Mouse (Mus musculus) Patski (cell line): ENCODE data around the gene Tmem80. TPM values are rescaled to one million over a fixed set of nuclear protein-coding genes. Genes with fewer than 3 reads are reported as not detected.
A peak's percentile ranks its signal among the peaks of the same experiment; 100 is the strongest.

Experiments
- ATAC-seq: fragments of 100-300 bp; one replicate; pipeline ENCODE4 v1.8.0; 2021
- CTCF ChIA-PET: fragments of 350-600 bp; sonication (Branson Sonifier 250); formaldehyde crosslinking; loops from one replicate; lab custom pipeline; 2022; ENCODE audit warnings: inconsistent platforms; lab: Charles Lee
- POLR2A ChIA-PET: fragments of 350-600 bp; sonication (Branson Sonifier 250); formaldehyde crosslinking; loops from one replicate; lab custom pipeline; 2022; ENCODE audit warnings: antibody characterized with exemption, inconsistent platforms; lab: Charles Lee
- DNase-seq: peaks from one replicate; pipeline ENCODE4 v3.0.0-alpha.2; 2011; ENCODE audit warnings: low read depth, low spot score
- H3K27me3 ChIP-seq: fragments of 371-371 bp; one replicate; pipeline ENCODE4 v1.5.1; 2021
- CTCF ChIP-seq: fragments of 100-300 bp; IDR thresholded peaks from one replicate; pipeline ENCODE4 v1.5.1; 2021
- in situ Hi-C: fragments of 300-500 bp; cut with MboI; formaldehyde crosslinking; loops from 3 replicates; pipeline ENCODE4 v1.11.1; 2018; ENCODE audit warnings: low pct_unique_long_range_greater_than_20kb, mixed read lengths
- polyA plus RNA-seq: library from polyadenylated mRNA; unstranded; gene quantifications from one replicate; pipeline ENCODE4 v1.2.3, GENCODE M21; 2021

Gene Tmem80
- 34.0 TPM for polyA plus RNA-seq

DNA sequence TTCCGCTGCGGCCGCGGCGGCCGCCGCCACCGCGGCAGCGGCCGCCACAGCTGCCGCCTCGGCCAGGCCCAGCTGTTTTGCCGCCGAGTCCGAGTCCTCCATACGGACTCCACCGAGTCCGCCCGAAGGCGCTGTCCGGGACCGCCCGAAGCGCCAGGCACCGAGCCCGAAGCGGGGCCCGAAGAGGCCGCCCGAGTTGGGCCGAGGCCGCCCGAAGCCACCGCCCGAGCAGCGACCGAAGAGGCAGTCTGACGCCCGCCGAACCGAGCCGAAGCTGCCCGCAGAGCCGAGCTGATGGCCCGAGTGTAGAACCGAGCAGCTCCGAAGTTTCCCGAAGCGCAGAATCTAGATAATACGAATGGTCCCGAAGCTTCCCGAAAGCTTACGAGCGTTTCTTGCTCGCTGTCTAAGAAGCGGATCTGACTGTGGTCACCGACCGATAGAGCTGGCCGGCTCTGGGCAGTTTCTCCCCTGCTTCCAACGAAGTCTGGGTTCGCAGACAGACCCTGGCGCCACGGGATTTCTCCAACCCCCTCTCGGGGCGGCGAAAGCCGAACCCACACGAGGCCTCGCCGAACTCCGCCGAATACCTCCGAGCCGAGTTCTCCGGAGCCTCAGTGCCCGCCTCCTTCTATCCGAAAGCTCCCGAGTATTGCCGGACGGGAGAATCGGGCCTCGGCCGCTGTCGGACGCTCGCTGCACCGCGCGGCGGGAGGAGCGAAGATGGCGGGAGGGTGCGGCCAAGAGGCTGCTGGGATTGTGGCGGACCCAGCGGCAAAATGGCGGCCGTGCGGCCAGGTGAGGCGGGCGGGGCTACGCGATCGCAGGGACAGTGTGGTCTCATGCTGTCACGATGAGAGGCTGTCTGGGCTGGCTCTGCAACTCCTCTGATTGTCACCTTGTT lies at the start of gene Tmem80, which contains the start of gene Deaf1:
TSS of gene Tmem80 (plus strand) at position 271 of the 904 bp plus-strand sequence.
TSS of gene Deaf1 (minus strand) at position 222 of the 904 bp plus-strand sequence.
- no peak for TF ChIP-seq CTCF
- DNase-seq (peak; percentile 89), ATAC-seq (peak; percentile 89)
- H3K27me3 ChIP-seq: no peaks in the 10 kb centered on the region
- CTCF ChIA-PET: interaction anchor here (1.0 to 4.2 kb wide), 3 partner anchors 36 to 67 kb away, joined by 3 to 19 read pairs (median 3); no protein-coding TSS in a partner anchor
- in situ Hi-C loops: no loop called here
- POLR2A ChIA-PET: interaction anchor here (1.1 to 1.2 kb wide), 4 partner anchors 12 to 376 kb away, joined by 3 to 6 read pairs (median 4); partner anchors contain the start of gene Eps8l2

DNA sequence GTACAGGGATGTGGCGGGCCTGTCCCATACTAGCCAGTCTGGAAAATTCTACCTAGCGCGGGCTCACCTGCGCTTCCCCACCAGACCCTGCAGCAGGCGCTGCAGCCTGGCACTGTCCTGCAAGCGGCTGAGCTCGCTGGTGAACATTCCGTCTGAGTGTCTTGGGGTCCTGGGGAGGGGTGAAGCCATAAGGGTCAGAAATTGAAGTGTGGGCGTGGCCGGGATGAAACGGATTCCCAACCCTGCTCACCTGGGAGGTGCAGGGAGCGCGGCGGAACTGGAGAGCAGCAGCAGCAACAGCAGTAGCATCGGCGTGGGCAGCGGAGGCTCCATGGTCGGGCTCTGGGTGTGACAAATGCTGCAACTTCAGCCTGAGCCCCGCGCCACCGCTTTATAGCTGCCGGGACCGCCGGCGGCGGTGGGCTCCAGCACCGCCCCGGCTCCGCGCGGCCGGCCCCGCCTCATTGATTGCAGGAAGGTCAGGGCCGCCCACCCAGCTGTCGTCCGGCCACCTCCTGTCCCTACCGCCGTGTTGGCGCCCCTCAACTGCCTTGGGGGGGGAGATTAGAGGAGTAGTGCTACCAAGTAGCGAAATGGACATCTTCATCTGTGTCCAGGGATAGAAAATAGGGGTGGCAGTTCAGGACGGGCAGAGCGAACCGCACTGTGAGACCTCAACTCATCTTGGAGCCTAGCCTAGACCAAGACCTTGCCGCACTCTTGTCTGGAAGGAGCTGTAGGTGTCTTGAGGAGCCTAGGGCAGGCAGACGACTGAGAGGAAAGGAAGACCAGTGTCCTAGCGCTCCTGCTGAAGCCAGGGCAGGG lies 48.6 kb upstream of the Tmem80 start, which contains the start of gene Sct:
TSS of gene Sct (minus strand) at position 368 of the 825 bp plus-strand sequence.
- DNase-seq (no peak), ATAC-seq (no peak)
- POLR2A ChIA-PET: no interaction called here
- CTCF ChIA-PET: interaction anchor here (1.0 to 1.7 kb wide), 3 partner anchors 12 to 23 kb away, joined by 3 to 4 read pairs (median 4); no protein-coding TSS in a partner anchor
- no peak for TF ChIP-seq CTCF
- in situ Hi-C loops: no loop called here
- H3K27me3 ChIP-seq: no peaks in the 10 kb centered on the region

DNA sequence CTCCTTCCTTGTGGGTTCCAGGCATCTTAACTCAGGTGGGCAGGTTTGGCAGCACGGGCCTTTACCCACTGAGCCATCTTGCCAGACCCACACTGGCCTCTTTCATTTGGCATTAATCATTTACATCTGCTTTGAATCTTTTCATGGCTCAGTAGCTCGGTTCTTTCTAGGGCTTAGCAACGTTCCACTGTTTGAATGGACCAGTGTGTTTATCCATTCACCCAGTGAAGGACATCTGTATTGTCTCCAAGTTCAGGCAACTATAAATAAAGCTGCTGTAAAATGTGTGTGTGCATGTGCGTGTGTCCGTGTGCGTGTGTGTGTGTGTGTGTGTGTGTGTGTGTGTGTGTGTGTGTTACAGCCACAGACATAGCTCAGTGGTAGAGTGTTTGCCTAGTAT lies 46.1 kb upstream of the Tmem80 start:
- TF ChIP-seq CTCF: no peak

DNA sequence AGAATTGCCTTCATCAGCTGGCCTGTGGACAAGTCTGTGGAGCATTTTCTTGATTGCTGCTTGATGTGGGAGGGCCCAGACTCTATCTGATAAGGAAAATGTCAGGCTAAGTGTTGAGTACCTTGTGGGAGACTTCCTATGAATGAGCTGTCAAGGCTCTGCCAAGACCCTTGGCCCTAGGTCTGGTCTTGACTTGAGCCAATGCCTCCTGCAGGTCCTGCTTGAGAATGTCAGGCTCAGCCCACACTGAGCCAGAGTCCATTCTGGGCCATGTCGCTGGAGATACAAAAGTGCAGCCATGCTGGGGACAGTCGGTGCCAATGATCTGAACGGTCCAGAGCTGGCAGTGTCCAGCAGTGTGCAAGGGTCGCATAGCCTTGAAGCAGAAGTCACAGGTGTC lies 44.8 kb upstream of the Tmem80 start:
- no peak for ATAC-seq
- ChIA-PET CTCF (no interaction called here), POLR2A (no interaction called here)
- no peak for DNase-seq
- in situ Hi-C loops: no loop called here
- TF ChIP-seq CTCF: no peak
- no peaks in the 10 kb centered on the region for H3K27me3 ChIP-seq

More for the DNA sequence above, 46.1 kb upstream of the Tmem80 start:
- POLR2A ChIA-PET: interaction anchor here (0.7 kb wide), 1 partner anchor 58 kb away, joined by 9 read pairs; no protein-coding TSS in a partner anchor
- in situ Hi-C loops: no loop called here
- ATAC-seq (peak; percentile 68), DNase-seq (peak; percentile 77)
- no peaks in the 10 kb centered on the region for H3K27me3 ChIP-seq
- CTCF ChIA-PET: no interaction called here

DNA sequence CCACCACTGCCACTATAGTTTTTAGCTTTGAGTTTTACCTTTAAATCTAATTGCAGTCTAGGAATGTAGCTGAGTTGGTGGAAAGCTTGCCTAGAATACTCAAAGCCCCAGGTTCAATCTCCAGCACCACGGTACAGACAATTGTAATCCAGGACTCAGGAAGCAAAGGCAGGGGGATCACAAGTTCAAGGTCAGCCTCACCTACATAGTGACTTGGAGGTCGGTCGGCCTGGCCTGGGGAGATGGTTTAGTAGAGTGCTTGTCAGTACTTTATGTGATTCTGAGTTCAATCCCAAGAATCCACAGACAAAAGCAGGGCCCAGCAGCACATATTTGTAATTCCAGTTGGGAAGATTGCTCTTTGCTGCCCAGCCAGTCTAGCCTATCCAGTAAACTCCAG lies 39.5 kb upstream of the Tmem80 start:
- CTCF ChIA-PET: no interaction called here
- DNase-seq (no peak), ATAC-seq (no peak)
- POLR2A ChIA-PET: no interaction called here
- in situ Hi-C loops: no loop called here
- no peaks in the 10 kb centered on the region for H3K27me3 ChIP-seq
- no peak for TF ChIP-seq CTCF

DNA sequence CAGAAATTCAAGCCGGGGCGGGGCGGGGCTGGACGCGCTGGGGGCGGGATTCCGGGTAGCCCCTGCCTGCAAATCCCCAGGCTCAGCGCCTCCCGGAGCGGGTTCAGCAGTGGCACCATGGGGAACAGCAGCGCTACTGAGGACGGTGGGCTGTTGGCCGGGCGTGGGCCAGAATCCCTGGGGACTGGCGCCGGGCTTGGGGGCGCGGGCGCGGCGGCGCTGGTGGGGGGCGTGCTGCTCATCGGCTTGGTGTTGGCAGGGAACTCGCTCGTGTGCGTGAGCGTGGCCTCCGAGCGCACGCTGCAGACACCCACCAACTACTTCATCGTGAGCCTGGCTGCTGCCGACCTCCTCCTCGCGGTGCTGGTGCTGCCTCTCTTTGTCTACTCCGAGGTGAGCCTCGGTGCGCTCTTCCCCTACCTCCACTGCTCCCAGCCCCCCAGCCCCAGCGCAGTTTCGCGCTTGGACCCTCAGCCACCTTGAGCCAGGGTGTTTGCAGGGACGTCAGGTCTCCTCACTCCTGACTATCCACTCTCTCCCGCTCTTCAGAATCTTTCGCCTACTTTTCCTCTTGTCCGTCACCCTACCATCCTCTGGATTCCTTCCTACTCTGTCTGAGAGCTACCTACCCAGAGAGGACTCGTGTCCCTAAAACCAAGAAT lies 35.5 kb upstream of the Tmem80 start, which contains the start of gene Drd4:
TSS of gene Drd4 (plus strand) at position 86 of the 662 bp plus-strand sequence.
- in situ Hi-C loops: no loop called here
- no peak for TF ChIP-seq CTCF
- H3K27me3 ChIP-seq: no peaks in the 10 kb centered on the region
- DNase-seq: no peak
- ChIA-PET POLR2A (interaction anchor here (0.5 kb wide), 1 partner anchor 1008 kb away, joined by 6 read pairs; no protein-coding TSS in a partner anchor), CTCF (no interaction called here)
- no peak for ATAC-seq

DNA sequence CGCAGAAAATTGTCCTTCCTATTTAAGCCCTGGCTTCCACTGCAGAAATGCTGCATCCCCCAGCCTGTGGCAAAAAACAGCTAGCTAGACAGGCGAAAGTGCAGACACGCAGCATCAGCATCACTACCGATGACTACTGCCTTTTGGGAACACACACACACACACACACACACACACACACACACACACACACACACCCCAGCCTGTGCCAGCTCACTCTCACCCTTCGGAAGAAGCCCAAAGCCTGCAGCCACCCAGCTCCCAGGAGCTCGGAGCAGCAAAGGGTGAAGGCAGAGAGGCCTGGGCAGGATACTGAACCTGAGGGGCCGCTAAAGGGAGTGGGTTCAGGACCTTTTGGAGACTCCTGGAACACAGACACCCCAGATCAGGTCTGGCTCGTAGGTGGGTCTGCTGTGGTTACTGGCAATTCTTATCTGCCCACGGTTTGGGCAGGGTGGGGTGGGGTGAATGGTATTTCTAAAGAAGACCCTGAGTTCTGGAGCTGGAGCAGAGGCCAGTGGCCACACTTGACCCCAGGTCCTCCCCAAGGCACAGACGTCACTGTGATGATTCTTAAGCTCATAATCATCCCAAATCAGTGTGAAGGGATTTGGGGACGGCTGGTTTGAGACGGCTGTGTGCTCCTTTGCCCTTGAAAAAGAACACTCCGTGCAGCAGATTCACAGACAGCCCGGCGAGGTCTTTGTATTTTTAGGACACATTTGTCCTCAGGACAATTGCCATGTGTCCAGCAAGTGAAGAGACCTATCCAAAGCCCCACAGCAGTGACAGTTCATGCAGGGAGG lies 34.8 kb upstream of the Tmem80 start:
- in situ Hi-C loops: no loop called here
- POLR2A ChIA-PET: no interaction called here
- no peaks in the 10 kb centered on the region for H3K27me3 ChIP-seq
- DNase-seq: no peak
- ATAC-seq: no peak
- CTCF ChIA-PET: no interaction called here
- TF ChIP-seq CTCF: no peak

DNA sequence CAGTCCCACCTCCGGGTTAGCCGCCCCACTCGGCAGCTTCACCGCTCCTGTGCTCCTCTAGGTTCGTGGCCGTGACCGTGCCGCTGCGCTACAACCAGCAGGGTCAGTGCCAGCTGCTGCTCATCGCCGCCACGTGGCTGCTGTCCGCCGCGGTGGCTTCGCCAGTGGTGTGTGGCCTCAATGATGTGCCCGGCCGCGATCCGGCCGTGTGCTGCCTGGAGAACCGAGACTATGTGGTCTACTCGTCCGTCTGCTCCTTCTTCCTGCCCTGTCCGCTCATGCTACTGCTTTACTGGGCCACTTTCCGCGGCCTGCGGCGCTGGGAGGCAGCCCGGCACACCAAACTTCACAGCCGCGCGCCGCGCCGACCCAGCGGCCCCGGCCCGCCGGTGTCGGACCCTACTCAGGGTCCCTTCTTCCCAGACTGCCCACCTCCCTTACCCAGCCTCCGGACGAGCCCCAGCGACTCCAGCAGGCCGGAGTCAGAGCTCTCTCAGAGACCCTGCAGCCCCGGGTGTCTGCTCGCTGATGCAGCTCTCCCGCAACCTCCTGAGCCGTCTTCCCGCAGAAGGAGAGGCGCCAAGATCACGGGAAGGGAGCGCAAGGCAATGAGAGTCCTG lies 33.6 kb upstream of the Tmem80 start:
- H3K27me3 ChIP-seq: no peaks in the 10 kb centered on the region
- in situ Hi-C loops: no loop called here
- POLR2A ChIA-PET: no interaction called here
- DNase-seq (no peak), ATAC-seq (no peak)
- CTCF ChIA-PET: no interaction called here
- TF ChIP-seq CTCF: no peak

DNA sequence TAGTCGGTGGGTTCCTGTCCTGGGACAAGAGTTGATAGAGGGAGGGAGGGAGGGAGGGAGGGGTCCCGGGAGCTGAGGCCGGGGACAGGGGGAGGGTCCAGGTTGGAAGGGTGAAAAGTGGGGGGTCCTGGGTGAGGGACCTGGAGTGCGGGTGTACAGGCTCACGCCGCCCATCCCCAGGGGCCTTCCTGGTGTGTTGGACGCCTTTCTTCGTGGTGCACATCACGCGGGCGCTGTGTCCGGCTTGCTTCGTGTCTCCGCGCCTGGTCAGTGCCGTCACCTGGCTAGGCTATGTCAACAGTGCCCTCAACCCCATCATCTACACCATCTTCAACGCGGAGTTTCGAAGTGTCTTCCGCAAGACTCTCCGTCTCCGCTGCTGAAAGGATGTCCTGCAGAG lies 33.1 kb upstream of the Tmem80 start:
- in situ Hi-C loops: no loop called here
- TF ChIP-seq CTCF: no peak
- no peak for DNase-seq
- ChIA-PET POLR2A (no interaction called here), CTCF (no interaction called here)
- no peaks in the 10 kb centered on the region for H3K27me3 ChIP-seq
- ATAC-seq: no peak
